Comparison of ENCODE assay signal across 22 mouse cellular contexts in genomic region chr1:73663546-73663945, GRCm38 (mm10).
A peak's percentile ranks its signal among the peaks of the same experiment; 100 is the strongest.
DNase-seq lines count a peak whose midpoint lies in the region; TF ChIP-seq lines count a peak whose summit lies in the region.
"Had no signal": no experiment of that assay in that cellular context is flagged by ENCODE, and none has a peak within 500 bp of the region (broad histone marks: within the 10 kb centered on the region; RNA-seq: fewer than 3 reads in every experiment).

No protein-coding gene starts in this region.

- DNase-seq in ES-CJ7 (ENCODE audit: low read depth, low spot score) (peak; percentile 72), ES-E14 (ENCODE audit: low read depth, low spot score) (peak; percentile 59), R1 (ENCODE audit: low read depth, low spot score) (peak; percentile 91), ZHBTc4 (ENCODE audit: low read depth, low spot score) (peak; percentile 93)
- no peak for DNase-seq in urinary bladder, postnatal 14 days (ENCODE audit: low spot score)
- DNase-seq in lung, adult 2 months: no peak
- no peak for DNase-seq in heart, postnatal 14 days
- DNase-seq: adrenal gland, adult 2 months; adrenal gland, postnatal 10 days; adrenal gland, postnatal 25 days; cerebellum, adult 11 months; cerebellum, adult 18-20 months; cerebellum, adult 8-10 months; cerebellum, adult 9-11 months; cerebellum, postnatal 14 days; cerebellum, postnatal 36 days; embryo, embryonic 11 days had no signal

- in situ Hi-C loops in ES-E14 (cut with MboI; ENCODE audit: low sequenced_read_pairs in 2 of 2, unreplicated experiment in 2 of 2): no loop called here

- H3K9ac ChIP-seq in ES-E14 (ENCODE audit: insufficient read depth, low read depth, low read length, poor library complexity, severe bottlenecking): no peak overlapping the region
- H3K9ac ChIP-seq: embryonic facial prominence, embryonic 13.5 days; embryonic facial prominence, embryonic 15.5 days; forebrain, embryonic 12.5 days had no signal

- H3K27ac ChIP-seq in ES-E14 (ENCODE audit: insufficient read depth, low read depth, low read length, poor library complexity, severe bottlenecking): no peak overlapping the region
- H3K27ac ChIP-seq: embryonic facial prominence, embryonic 13.5 days; embryonic facial prominence, embryonic 15.5 days; forebrain, embryonic 10.5 days; forebrain, embryonic 12.5 days had no signal

- 0 out of 4 replicates have a peak, but pooled peaks cover 0 to 2% of the 10 kb centered on the region in 2 experiments for H3K4me1 ChIP-seq in ES-E14 (ENCODE audit: control insufficient read depth in 2 of 2, insufficient read depth in 2 of 2, low read length in 2 of 2, poor library complexity in 1 of 2)
- H3K4me1 ChIP-seq in lung, adult 2 months (ENCODE audit: control insufficient read depth, insufficient read depth, low read length): no peaks in the 10 kb centered on the region
- H3K4me1 ChIP-seq: embryonic facial prominence, embryonic 13.5 days; embryonic facial prominence, embryonic 15.5 days; forebrain, embryonic 10.5 days; forebrain, embryonic 12.5 days had no signal

- H3K36me3 ChIP-seq in ES-E14 (ENCODE audit: control insufficient read depth, insufficient read depth, low read length, poor library complexity, severe bottlenecking): no peaks in the 10 kb centered on the region
- H3K36me3 ChIP-seq: embryonic facial prominence, embryonic 13.5 days; embryonic facial prominence, embryonic 15.5 days; forebrain, embryonic 10.5 days; forebrain, embryonic 12.5 days had no signal

- H3K4me3 ChIP-seq in ES-E14 (ENCODE audit: insufficient read depth in 1 of 2, low read depth in 1 of 2, low read length in 2 of 2, poor library complexity in 1 of 2, severe bottlenecking in 1 of 2): no peak overlapping the region
- H3K4me3 ChIP-seq in lung, adult 2 months (replicated peaks; ENCODE audit: extremely low read depth, low read depth, low read length): no peak overlapping the region
- H3K4me3 ChIP-seq: embryonic facial prominence, embryonic 13.5 days; embryonic facial prominence, embryonic 15.5 days; erythroblast, embryonic 14.5 days; forebrain, embryonic 10.5 days; forebrain, embryonic 12.5 days had no signal

- TF ChIP-seq POLR2A in lung, adult 2 months (IDR thresholded peaks at IDR 0.05; ENCODE audit: borderline replicate concordance, extremely low read depth, low read depth, low read length): no peak

- intact Hi-C loops in heart, postnatal 14 days (cut with DNase I): no loop called here

- no peak for TF ChIP-seq CTCF in lung, adult 2 months (IDR thresholded peaks at IDR 0.05; ENCODE audit: insufficient read depth, low read length)

- 26% methylated on average over 1 of the region's 1 CpGs for WGBS in lung, adult 2 months

- H3K9me3 ChIP-seq in ES-E14 (ENCODE audit: control insufficient read depth, insufficient read depth, low read depth, low read length): no peaks in the 10 kb centered on the region
- H3K9me3 ChIP-seq: embryonic facial prominence, embryonic 13.5 days; embryonic facial prominence, embryonic 15.5 days; forebrain, embryonic 10.5 days; forebrain, embryonic 12.5 days had no signal

TF ChIP-seq in ES-E14, 5 proteins besides CTCF, POLR2A, EP300 and RAD21:
- no peak for TF ChIP-seq MAFK (IDR thresholded peaks at IDR 0.05; ENCODE audit: insufficient read depth, low read depth, low read length)
- no peak for TF ChIP-seq ZC3H11A (IDR thresholded peaks at IDR 0.05; ENCODE audit: borderline replicate concordance, low read depth, low read length)
- TF ChIP-seq ZNF384 (IDR thresholded peaks at IDR 0.05; ENCODE audit: low read depth, low read length): no peak
- no peak for TF ChIP-seq HCFC1 (IDR thresholded peaks at IDR 0.05; ENCODE audit: borderline replicate concordance, insufficient read depth, low read length)
- no peak for TF ChIP-seq CHD2 (IDR thresholded peaks at IDR 0.05; ENCODE audit: low read depth, low read length)

Comparison
In these comparisons a context has a peak if more than half of its experiments do, and no peak if none do; other contexts are left out.
1. DNase-seq: peak in ES-CJ7 (single experiment), ES-E14 (single experiment), R1 (single experiment) and ZHBTc4 (single experiment); none in urinary bladder, postnatal 14 days (single experiment), lung, adult 2 months (single experiment) and heart, postnatal 14 days (0 of 2).